ENCODE assay signal across 23 mouse cellular contexts in genomic region chr9:108301853-108302252, GRCm38 (mm10). TPM values are rescaled to one million over a fixed set of nuclear protein-coding genes. Genes with fewer than 3 reads are reported as not detected.
DNase-seq lines count a peak whose midpoint lies in the region; ATAC-seq and TF ChIP-seq lines count a peak whose summit lies in the region.
"Had no signal": no experiment of that assay in that cellular context is flagged by ENCODE, and none has a peak within 500 bp of the region (broad histone marks: within the 10 kb centered on the region; RNA-seq: fewer than 3 reads in every experiment).

No protein-coding gene starts in this region.

- no peak overlapping the region for H3K4me2 ChIP-seq in liver, embryonic 12.5 days
- H3K4me2 ChIP-seq in intestine, embryonic 16.5 days (ENCODE audit: low read depth, low read length): no peak overlapping the region
- no peak overlapping the region for H3K4me2 ChIP-seq in lung, postnatal 0 days (replicated peaks; ENCODE audit: low read depth, low read length)
- no peak overlapping the region for H3K4me2 ChIP-seq in stomach, embryonic 16.5 days (ENCODE audit: low read depth, low read length)
- H3K4me2 ChIP-seq in neural tube, embryonic 15.5 days: no peak overlapping the region
- H3K4me2 ChIP-seq: embryonic facial prominence, embryonic 15.5 days; hindbrain, embryonic 15.5 days; limb, embryonic 12.5 days; midbrain, embryonic 13.5 days had no signal

- H3K4me3 ChIP-seq in liver, embryonic 12.5 days: no peak overlapping the region
- no peak overlapping the region for H3K4me3 ChIP-seq in intestine, embryonic 16.5 days (ENCODE audit: low read length)
- H3K4me3 ChIP-seq in lung, postnatal 0 days (ENCODE audit: low read depth, low read length): no peak overlapping the region
- H3K4me3 ChIP-seq in stomach, embryonic 16.5 days (replicated peaks; ENCODE audit: low read length): no peak overlapping the region
- H3K4me3 ChIP-seq in neural tube, embryonic 15.5 days (replicated peaks): no peak overlapping the region
- H3K4me3 ChIP-seq: embryonic facial prominence, embryonic 15.5 days; heart, embryonic 10.5 days; hindbrain, embryonic 15.5 days; limb, embryonic 12.5 days; midbrain, embryonic 13.5 days had no signal

- no peak overlapping the region for H3K9ac ChIP-seq in liver, embryonic 12.5 days
- H3K9ac ChIP-seq in intestine, embryonic 16.5 days (ENCODE audit: low read depth, low read length): no peak overlapping the region
- H3K9ac ChIP-seq in lung, postnatal 0 days (replicated peaks; ENCODE audit: low read depth): no peak overlapping the region
- H3K9ac ChIP-seq in stomach, embryonic 16.5 days (ENCODE audit: low read length): no peak overlapping the region
- H3K9ac ChIP-seq in neural tube, embryonic 15.5 days (replicated peaks): no peak overlapping the region
- H3K9ac ChIP-seq: embryonic facial prominence, embryonic 15.5 days; hindbrain, embryonic 15.5 days; limb, embryonic 12.5 days had no signal

- WGBS in liver, embryonic 12.5 days (ENCODE audit: insufficient replicate concordance): 76% methylated on average over 3 of the region's 3 CpGs
- 61% methylated on average over 3 of the region's 3 CpGs for WGBS in intestine, embryonic 16.5 days
- 45% methylated on average over 3 of the region's 3 CpGs for WGBS in lung, postnatal 0 days
- WGBS in stomach, embryonic 16.5 days: 65% methylated on average over 3 of the region's 3 CpGs
- 78% methylated on average over 3 of the region's 3 CpGs for WGBS in neural tube, embryonic 15.5 days

- DNase-seq in liver: no peak
- DNase-seq in lung, postnatal 0 days (ENCODE audit: low spot score): peak; percentile 89
- no peak for DNase-seq in frontal cortex, adult 2 months (ENCODE audit: extremely low spot score in 1 of 2, low spot score in 1 of 2)
- DNase-seq in layer of hippocampus, postnatal 36 days: no peak
- DNase-seq: cerebellum, adult 9-10 months; embryo, embryonic 11 days; gastrocnemius, postnatal 25 days; heart, postnatal 14 days; kidney, adult 8-10 months; kidney, postnatal 36 days; layer of hippocampus, adult 9-11 months; spleen, adult 18-20 months; thymus, postnatal 36 days had no signal

- H3K9me3 ChIP-seq in liver, embryonic 12.5 days (replicated peaks): no peaks in the 10 kb centered on the region
- no peaks in the 10 kb centered on the region for H3K9me3 ChIP-seq in intestine, embryonic 16.5 days (ENCODE audit: control insufficient read depth, low read length)
- no peaks in the 10 kb centered on the region for H3K9me3 ChIP-seq in lung, postnatal 0 days (ENCODE audit: low read length)
- no peaks in the 10 kb centered on the region for H3K9me3 ChIP-seq in stomach, embryonic 16.5 days (replicated peaks; ENCODE audit: control insufficient read depth, low read length)
- H3K9me3 ChIP-seq in neural tube, embryonic 15.5 days (replicated peaks): no peaks in the 10 kb centered on the region
- H3K9me3 ChIP-seq: embryonic facial prominence, embryonic 15.5 days; heart, embryonic 10.5 days; hindbrain, embryonic 15.5 days; limb, embryonic 12.5 days; midbrain, embryonic 13.5 days had no signal

- 0 out of 2 replicates have a peak overlapping the region, but pooled peaks have one; percentile 5 for H3K27ac ChIP-seq in liver, embryonic 12.5 days
- peak overlapping the region; percentile 51 for H3K27ac ChIP-seq in intestine, embryonic 16.5 days (ENCODE audit: low read length)
- peak overlapping the region; percentile 81 for H3K27ac ChIP-seq in lung, postnatal 0 days (ENCODE audit: low read length)
- peak overlapping the region; percentile 85 for H3K27ac ChIP-seq in stomach, embryonic 16.5 days (ENCODE audit: low read length)
- H3K27ac ChIP-seq in neural tube, embryonic 15.5 days (replicated peaks): no peak overlapping the region
- H3K27ac ChIP-seq: embryonic facial prominence, embryonic 15.5 days; heart, embryonic 10.5 days; hindbrain, embryonic 15.5 days; limb, embryonic 12.5 days; midbrain, embryonic 13.5 days had no signal

- peak; percentile 73 for TF ChIP-seq EP300 in lung, postnatal 0 days (IDR thresholded peaks at IDR 0.05)

- H3K4me1 ChIP-seq in liver, embryonic 12.5 days: peaks cover 19% of the 10 kb centered on the region
- 0 out of 2 replicates have a peak, but pooled peaks cover 3% of the 10 kb centered on the region for H3K4me1 ChIP-seq in intestine, embryonic 16.5 days (ENCODE audit: control insufficient read depth, insufficient read depth, low read length)
- peaks cover 17% of the 10 kb centered on the region for H3K4me1 ChIP-seq in lung, postnatal 0 days (ENCODE audit: insufficient read depth, low read depth, low read length)
- H3K4me1 ChIP-seq in stomach, embryonic 16.5 days (ENCODE audit: control insufficient read depth, insufficient read depth, low read length): peaks cover 16% of the 10 kb centered on the region
- H3K4me1 ChIP-seq in neural tube, embryonic 15.5 days: peaks cover 23% of the 10 kb centered on the region

- TF ChIP-seq CTCF in lung, postnatal 0 days (IDR thresholded peaks at IDR 0.05): no peak

- peaks cover 25% of the 10 kb centered on the region for H3K36me3 ChIP-seq in liver, embryonic 12.5 days
- peaks cover 8% of the 10 kb centered on the region; the same call in 1 of the 2 replicates for H3K36me3 ChIP-seq in intestine, embryonic 16.5 days (ENCODE audit: control insufficient read depth, insufficient read depth, low read length)
- H3K36me3 ChIP-seq in lung, postnatal 0 days (ENCODE audit: insufficient read depth, low read length): peaks cover 10% of the 10 kb centered on the region; the same call in 1 of the 2 replicates
- peaks cover 3% of the 10 kb centered on the region; the same call in 1 of the 2 replicates for H3K36me3 ChIP-seq in stomach, embryonic 16.5 days (ENCODE audit: control insufficient read depth, insufficient read depth, low read length)
- H3K36me3 ChIP-seq in neural tube, embryonic 15.5 days: peaks cover 41% of the 10 kb centered on the region

- no peak for ATAC-seq in liver, embryonic 12.5 days
- peak; percentile 4; the same call in 1 of the 2 replicates for ATAC-seq in intestine, embryonic 16.5 days
- no peak for ATAC-seq in lung, postnatal 0 days
- ATAC-seq in stomach, embryonic 16.5 days (ENCODE audit: insufficient read depth, low FRiP score): peak; percentile 4; the same call in 1 of the 2 replicates
- no peak for ATAC-seq in neural tube, embryonic 15.5 days (ENCODE audit: low FRiP score)
- ATAC-seq: activated CD4-positive, CD25-positive, alpha-beta regulatory T cell, adult 4 months; midbrain, embryonic 13.5 days had no signal

- no peaks in the 10 kb centered on the region for H3K27me3 ChIP-seq in liver, embryonic 12.5 days (replicated peaks)
- no peaks in the 10 kb centered on the region for H3K27me3 ChIP-seq in intestine, embryonic 16.5 days (replicated peaks; ENCODE audit: control insufficient read depth, insufficient read depth, low read length)
- H3K27me3 ChIP-seq in lung, postnatal 0 days (replicated peaks; ENCODE audit: insufficient read depth, low read length): no peaks in the 10 kb centered on the region
- no peaks in the 10 kb centered on the region for H3K27me3 ChIP-seq in stomach, embryonic 16.5 days (ENCODE audit: control insufficient read depth, insufficient read depth, low read length)
- no peaks in the 10 kb centered on the region for H3K27me3 ChIP-seq in neural tube, embryonic 15.5 days (replicated peaks)
- H3K27me3 ChIP-seq: embryonic facial prominence, embryonic 15.5 days; hindbrain, embryonic 15.5 days; limb, embryonic 12.5 days; midbrain, embryonic 13.5 days had no signal

RNA-seq across cellular contexts. Expression of gene Rhoa, which starts 4.1 kb away (rescaled TPM):
- 249 and 259 TPM in 2 replicates for polyA plus RNA-seq in liver, embryonic 12.5 days (2016; fragmentation: Nextera tagmentation; extraction: Ambion mirVana)
- 425 and 427 TPM in 2 replicates for polyA plus RNA-seq in intestine, embryonic 16.5 days (2015; fragmentation: Nextera tagmentation; extraction: Ambion mirVana)
- polyA plus RNA-seq in lung, postnatal 0 days (2015; fragmentation: Nextera tagmentation; extraction: Ambion mirVana): 582 and 634 TPM in 2 replicates
- polyA plus RNA-seq in stomach, embryonic 16.5 days (2015; fragmentation: Nextera tagmentation; extraction: Ambion mirVana): 493 and 511 TPM in 2 replicates
- 261 and 304 TPM in 2 replicates for polyA plus RNA-seq in neural tube, embryonic 15.5 days (2015; fragmentation: Nextera tagmentation; extraction: Ambion mirVana)
- 153 and 170 TPM in 2 replicates for polyA plus RNA-seq in frontal cortex, adult 2 months (2012; rRNA removed)
- total RNA-seq in layer of hippocampus, postnatal 36 days (2021): 100 to 1,000 TPM; 169 to 173 TPM

RNA-seq across cellular contexts. Expression of gene Tcta, which starts 4.1 kb away (rescaled TPM):
- polyA plus RNA-seq in liver, embryonic 12.5 days (2016; fragmentation: Nextera tagmentation; extraction: Ambion mirVana): 13.4 TPM in 2 replicates
- 40.9 and 45.1 TPM in 2 replicates for polyA plus RNA-seq in intestine, embryonic 16.5 days (2015; fragmentation: Nextera tagmentation; extraction: Ambion mirVana)
- polyA plus RNA-seq in lung, postnatal 0 days (2015; fragmentation: Nextera tagmentation; extraction: Ambion mirVana): 92.9 and 93.1 TPM in 2 replicates
- polyA plus RNA-seq in stomach, embryonic 16.5 days (2015; fragmentation: Nextera tagmentation; extraction: Ambion mirVana): 46.8 and 46.9 TPM in 2 replicates
- polyA plus RNA-seq in neural tube, embryonic 15.5 days (2015; fragmentation: Nextera tagmentation; extraction: Ambion mirVana): 49.2 and 52.0 TPM in 2 replicates
- polyA plus RNA-seq in frontal cortex, adult 2 months (2012; rRNA removed): 47.5 and 53.5 TPM in 2 replicates
- 10 to 100 TPM; 29.1 to 30.0 TPM for total RNA-seq in layer of hippocampus, postnatal 36 days (2021)

RNA-seq across cellular contexts. Expression of gene Amt, which starts 5.2 kb away (rescaled TPM):
- 10.9 and 12.9 TPM in 2 replicates for polyA plus RNA-seq in liver, embryonic 12.5 days (2016; fragmentation: Nextera tagmentation; extraction: Ambion mirVana)
- 15.5 TPM in 2 replicates for polyA plus RNA-seq in intestine, embryonic 16.5 days (2015; fragmentation: Nextera tagmentation; extraction: Ambion mirVana)
- 9.2 and 9.8 TPM in 2 replicates for polyA plus RNA-seq in lung, postnatal 0 days (2015; fragmentation: Nextera tagmentation; extraction: Ambion mirVana)
- 18.8 and 21.6 TPM in 2 replicates for polyA plus RNA-seq in stomach, embryonic 16.5 days (2015; fragmentation: Nextera tagmentation; extraction: Ambion mirVana)
- 24.2 and 30.5 TPM in 2 replicates for polyA plus RNA-seq in neural tube, embryonic 15.5 days (2015; fragmentation: Nextera tagmentation; extraction: Ambion mirVana)
- 57.5 and 60.3 TPM in 2 replicates for polyA plus RNA-seq in frontal cortex, adult 2 months (2012; rRNA removed)
- total RNA-seq in layer of hippocampus, postnatal 36 days (2021): 10 to 100 TPM; 34.9 to 36.2 TPM

RNA-seq across cellular contexts. Expression of gene Nicn1, which starts 11.6 kb away (rescaled TPM):
- polyA plus RNA-seq in liver, embryonic 12.5 days (2016; fragmentation: Nextera tagmentation; extraction: Ambion mirVana): 5.8 and 7.9 TPM in 2 replicates
- polyA plus RNA-seq in intestine, embryonic 16.5 days (2015; fragmentation: Nextera tagmentation; extraction: Ambion mirVana): 24.6 and 29.1 TPM in 2 replicates
- 15.8 and 18.3 TPM in 2 replicates for polyA plus RNA-seq in lung, postnatal 0 days (2015; fragmentation: Nextera tagmentation; extraction: Ambion mirVana)
- 33.1 and 36.1 TPM in 2 replicates for polyA plus RNA-seq in stomach, embryonic 16.5 days (2015; fragmentation: Nextera tagmentation; extraction: Ambion mirVana)
- 117 and 136 TPM in 2 replicates for polyA plus RNA-seq in neural tube, embryonic 15.5 days (2015; fragmentation: Nextera tagmentation; extraction: Ambion mirVana)
- 85.9 and 110 TPM in 2 replicates for polyA plus RNA-seq in frontal cortex, adult 2 months (2012; rRNA removed)
- total RNA-seq in layer of hippocampus, postnatal 36 days (2021): 100 to 1,000 TPM in 1 of 2 experiments, 10 to 100 TPM in 1; 96.7 to 118 TPM

RNA-seq across cellular contexts. Expression of gene Gpx1, which starts 36.9 kb away (rescaled TPM):
- polyA plus RNA-seq in liver, embryonic 12.5 days (2016; fragmentation: Nextera tagmentation; extraction: Ambion mirVana): 5,938 and 5,957 TPM in 2 replicates
- polyA plus RNA-seq in intestine, embryonic 16.5 days (2015; fragmentation: Nextera tagmentation; extraction: Ambion mirVana): 1,298 and 1,315 TPM in 2 replicates
- 1,509 and 1,541 TPM in 2 replicates for polyA plus RNA-seq in lung, postnatal 0 days (2015; fragmentation: Nextera tagmentation; extraction: Ambion mirVana)
- polyA plus RNA-seq in stomach, embryonic 16.5 days (2015; fragmentation: Nextera tagmentation; extraction: Ambion mirVana): 1,034 and 1,067 TPM in 2 replicates
- polyA plus RNA-seq in neural tube, embryonic 15.5 days (2015; fragmentation: Nextera tagmentation; extraction: Ambion mirVana): 460 and 559 TPM in 2 replicates
- 271 and 307 TPM in 2 replicates for polyA plus RNA-seq in frontal cortex, adult 2 months (2012; rRNA removed)
- total RNA-seq in layer of hippocampus, postnatal 36 days (2021): 10 to 100 TPM; 61.2 to 62.8 TPM

Comparison
In these comparisons a context has a peak if more than half of its experiments do, and no peak if none do; other contexts are left out.
1. ATAC-seq: peak in intestine, embryonic 16.5 days (single experiment) and stomach, embryonic 16.5 days (single experiment); none in liver, embryonic 12.5 days (single experiment), lung, postnatal 0 days (single experiment) and neural tube, embryonic 15.5 days (single experiment).